Mouse (Mus musculus) C2C12 (cell line): ENCODE measurements at regions not wholly inside any gene's neighbourhood (a gene's known extent, or its start where the extent isn't known, plus 50 kb on each side); places are given as distances from the start of the nearest gene placed in this dataset.

Experiments
- CEBPB ChIP-seq: IDR thresholded peaks from one replicate; pipeline ENCODE4 v1.6.1; 2011; ENCODE audit warnings: low read depth, mild to moderate bottlenecking, control low read depth, moderate library complexity
- CTCF ChIP-seq: IDR thresholded peaks from one replicate; pipeline ENCODE4 v1.5.1; 2011; ENCODE audit not compliant: control insufficient read depth, insufficient read depth, insufficient read length
- FOSL1 ChIP-seq: IDR thresholded peaks from one replicate; pipeline ENCODE4 v1.8.0; 2011; ENCODE audit warnings: mild to moderate bottlenecking, low read length; ENCODE audit not compliant: poor library complexity, insufficient read depth, severe bottlenecking
- MAX ChIP-seq: IDR thresholded peaks from one replicate; pipeline ENCODE4 v1.6.1; 2011; ENCODE audit warnings: mild to moderate bottlenecking, control low read depth
- MYOG ChIP-seq: IDR thresholded peaks from one replicate; pipeline ENCODE4 v1.6.1; 2011; ENCODE audit not compliant: control insufficient read depth, insufficient read length; ENCODE audit errors: extremely low read depth
- USF1 ChIP-seq: IDR thresholded peaks from one replicate; pipeline ENCODE4 v1.6.1; 2011; ENCODE audit warnings: low read depth, mild to moderate bottlenecking, control low read depth, moderate library complexity

GRCm38 (mm10) chr7:70423524-70424230 lies 57.1 kb upstream of the Nr2f2 start:
- TF ChIP-seq CTCF (no peak), USF1 (no peak), MAX (no peak), FOSL1 (no peak), MYOG (no peak), CEBPB (no peak)
